Mouse (Mus musculus): ENCODE results near the gene Sec24c. TPM values are rescaled to one million over a fixed set of nuclear protein-coding genes. Genes with fewer than 3 reads are reported as not detected.

The Sec24c gene
- polyA plus RNA-seq, 1 experiment from 2014 or later, result 93.3 TPM

DNA sequence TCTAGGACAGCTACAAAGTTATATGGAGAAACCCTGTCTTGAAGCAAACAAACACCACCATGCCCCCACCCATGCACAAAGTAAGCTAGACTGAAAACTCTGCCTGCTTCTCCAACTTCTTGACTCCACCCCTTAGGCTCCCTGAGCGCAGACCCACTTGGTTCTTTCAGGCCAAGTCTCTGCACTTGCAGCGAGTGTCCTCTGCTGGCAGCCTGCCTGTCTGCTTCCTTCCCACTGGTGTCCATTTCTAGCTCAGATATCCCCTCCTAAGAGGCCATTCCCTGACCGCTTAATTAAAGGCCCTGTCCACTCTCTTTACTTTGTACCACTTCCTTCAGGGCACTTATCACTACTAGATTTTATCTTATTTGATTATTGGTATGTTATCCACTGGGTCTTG, 69.5 kb downstream of the Sec24c start:
- Histone ChIP-seq H3K9ac (no peak overlapping the region), H3K36me3 (peaks cover 79% of the 10 kb centered on the region), H3K4me1 (peaks cover 24% of the 10 kb centered on the region), H3K27me3 (no peaks in the 10 kb centered on the region), H3K9me3 (no peaks in the 10 kb centered on the region), H3K27ac (no peak overlapping the region), H3K4me3 (no peak overlapping the region), H3K4me2 (no peak overlapping the region)
- 93% methylated on average over 3 of the region's 3 CpGs for WGBS
- ATAC-seq (ENCODE audit: insufficient number of reproducible peaks, insufficient read depth, low FRiP score, low TSS enrichment, low read depth), result no peak

Small RNA genes lying within 50 kb of the gene (microRNA-seq; reads per million reads assigned to microRNA genes)
- gene Mir6946, result 1.1 reads per million

Other genes starting within 250 kb of the Sec24c start
- gene Cfap70, start 222.1 kb upstream of the Sec24c start, polyA plus RNA-seq (2015; fragmentation: Nextera tagmentation; extraction: Ambion mirVana), result 0.34 and 0.59 TPM in 2 replicates
- 39.5 and 42.0 TPM in 2 replicates for gene Anxa7, start 194.2 kb upstream of the Sec24c start, polyA plus RNA-seq (2015; fragmentation: Nextera tagmentation; extraction: Ambion mirVana)
- gene Mss51, start 177.4 kb upstream of the Sec24c start, polyA plus RNA-seq (2015; fragmentation: Nextera tagmentation; extraction: Ambion mirVana), result 1.6 and 1.7 TPM in 2 replicates
- gene Ppp3cb, start 127.7 kb upstream of the Sec24c start, polyA plus RNA-seq (2015; fragmentation: Nextera tagmentation; extraction: Ambion mirVana), result 54.3 and 59.4 TPM in 2 replicates
- 8.5 and 9.4 TPM in 2 replicates for gene Usp54, start 33.2 kb upstream of the Sec24c start, polyA plus RNA-seq (2015; fragmentation: Nextera tagmentation; extraction: Ambion mirVana)
- 0.47 and 0.62 TPM in 2 replicates for gene Myoz1, start 17.8 kb upstream of the Sec24c start, polyA plus RNA-seq (2015; fragmentation: Nextera tagmentation; extraction: Ambion mirVana)
- gene Synpo2l, start 6.0 kb upstream of the Sec24c start, polyA plus RNA-seq (2015; fragmentation: Nextera tagmentation; extraction: Ambion mirVana), result 2.3 and 3.3 TPM in 2 replicates
- 25.1 and 26.2 TPM in 2 replicates for gene Fut11, start 20.7 kb downstream of the Sec24c start, polyA plus RNA-seq (2015; fragmentation: Nextera tagmentation; extraction: Ambion mirVana)
- gene Chchd1, start 28.7 kb downstream of the Sec24c start, polyA plus RNA-seq (2015; fragmentation: Nextera tagmentation; extraction: Ambion mirVana), result 193 and 219 TPM in 2 replicates
- gene Zswim8, start 33.2 kb downstream of the Sec24c start, polyA plus RNA-seq (2015; fragmentation: Nextera tagmentation; extraction: Ambion mirVana), result 45.1 and 49.6 TPM in 2 replicates
- 27.5 and 28.5 TPM in 2 replicates for gene Ndst2, start 60.3 kb downstream of the Sec24c start, polyA plus RNA-seq (2015; fragmentation: Nextera tagmentation; extraction: Ambion mirVana)
- 62.6 and 75.3 TPM in 2 replicates for gene Camk2g, start 119.8 kb downstream of the Sec24c start, polyA plus RNA-seq (2015; fragmentation: Nextera tagmentation; extraction: Ambion mirVana)
- gene Plau, start 162.4 kb downstream of the Sec24c start, polyA plus RNA-seq (2015; fragmentation: Nextera tagmentation; extraction: Ambion mirVana), result 2.3 and 2.4 TPM in 2 replicates

Measured in embryonic facial prominence, embryonic 13.5 days (tissue).